In the genomic region with DNA sequence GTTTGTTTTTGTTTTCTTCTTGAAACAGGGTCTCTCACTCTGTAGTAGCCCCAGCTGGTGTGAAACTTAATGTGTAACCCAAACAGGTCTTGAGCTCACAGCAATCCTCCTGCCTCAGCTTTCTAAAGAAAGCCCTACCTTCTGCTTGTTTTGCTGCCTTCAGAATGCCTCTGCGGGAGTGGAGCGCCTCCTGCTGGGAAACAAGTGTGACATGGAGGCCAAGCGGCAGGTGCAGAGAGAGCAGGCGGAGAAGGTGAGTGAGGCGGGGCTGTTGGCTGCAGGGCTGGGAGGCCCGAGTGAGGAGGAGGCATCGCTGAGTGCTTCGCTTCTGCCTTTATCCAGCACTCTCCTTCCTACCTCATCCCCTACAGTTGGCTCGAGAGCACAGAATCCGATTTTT, we compare ENCODE assay signal across 24 mouse cellular contexts. TPM values are rescaled to one million over a fixed set of nuclear protein-coding genes. Genes with fewer than 3 reads are reported as not detected.
A peak's percentile ranks its signal among the peaks of the same experiment; 100 is the strongest.
DNase-seq lines count a peak whose midpoint lies in the region; ATAC-seq and TF ChIP-seq lines count a peak whose summit lies in the region.
"Had no signal": no experiment of that assay in that cellular context is flagged by ENCODE, and none has a peak within 500 bp of the region (broad histone marks: within the 10 kb centered on the region; RNA-seq: fewer than 3 reads in every experiment).

No protein-coding gene starts in this region.

- peak; percentile 34; the same call in 1 of the 2 replicates for TF ChIP-seq CTCF in liver, postnatal 0 days (IDR thresholded peaks at IDR 0.05; ENCODE audit: low read depth)
- TF ChIP-seq CTCF in MEL (IDR thresholded peaks at IDR 0.05 in 2 of 3, conservative IDR thresholded peaks at IDR 0.05 in 1 of 3; ENCODE audit: control insufficient read depth in 1 of 3, insufficient read depth in 1 of 3, low read depth in 2 of 3, low read length in 3 of 3, poor library complexity in 1 of 3, severe bottlenecking in 1 of 3): peak in 2 of 3 experiments; percentile 13 to 38; a peak in 3 of 6 replicates

- H3K36me3 ChIP-seq in liver, postnatal 0 days (replicated peaks; ENCODE audit: insufficient read depth, low read length): no peaks in the 10 kb centered on the region
- peaks cover 15% of the 10 kb centered on the region for H3K36me3 ChIP-seq in liver, embryonic 12.5 days
- peaks cover 0 to 18% of the 10 kb centered on the region in 2 experiments; a peak in 2 of 4 replicates for H3K36me3 ChIP-seq in MEL (ENCODE audit: control insufficient read depth in 1 of 2, insufficient read depth in 2 of 2, low read length in 2 of 2)

- ATAC-seq in CD4-positive, CD25-positive, alpha-beta regulatory T cell, adult 4 months: no peak
- no peak for ATAC-seq in liver, postnatal 0 days
- ATAC-seq in liver, embryonic 12.5 days: no peak
- ATAC-seq: forebrain, embryonic 13.5 days; forebrain, postnatal 0 days had no signal

- no peak for TF ChIP-seq POLR2A in MEL (IDR thresholded peaks at IDR 0.05; ENCODE audit: control insufficient read depth in 1 of 2, insufficient read depth in 1 of 2, low read depth in 1 of 2, low read length in 2 of 2, poor library complexity in 1 of 2)

- no peak overlapping the region for H3K4me2 ChIP-seq in liver, postnatal 0 days (ENCODE audit: low read depth, low read length)
- no peak overlapping the region for H3K4me2 ChIP-seq in liver, embryonic 12.5 days
- H3K4me2 ChIP-seq: embryonic facial prominence, embryonic 13.5 days; forebrain, embryonic 13.5 days; heart, embryonic 11.5 days; heart, embryonic 15.5 days; hindbrain, embryonic 14.5 days had no signal

- peaks cover 3% of the 10 kb centered on the region; the same call in 1 of the 2 replicates for H3K9me3 ChIP-seq in liver, postnatal 0 days (ENCODE audit: low read length)
- H3K9me3 ChIP-seq in liver, embryonic 12.5 days (replicated peaks): 0 out of 2 replicates have a peak, but pooled peaks cover 3% of the 10 kb centered on the region
- H3K9me3 ChIP-seq in MEL (replicated peaks; ENCODE audit: insufficient read depth, low read length): no peaks in the 10 kb centered on the region
- H3K9me3 ChIP-seq: embryonic facial prominence, embryonic 13.5 days; forebrain, embryonic 13.5 days; heart, embryonic 15.5 days had no signal

- no peak for TF ChIP-seq EP300 in liver, postnatal 0 days (IDR thresholded peaks at IDR 0.05; ENCODE audit: low read depth)
- no peak for TF ChIP-seq EP300 in MEL (IDR thresholded peaks at IDR 0.05; ENCODE audit: low read depth in 1 of 2, low read length in 2 of 2)

- H3K27ac ChIP-seq in liver, postnatal 0 days (ENCODE audit: low read depth): no peak overlapping the region
- H3K27ac ChIP-seq in liver, embryonic 12.5 days: no peak overlapping the region
- no peak overlapping the region for H3K27ac ChIP-seq in MEL (ENCODE audit: control insufficient read depth, low read depth, low read length)
- H3K27ac ChIP-seq: embryonic facial prominence, embryonic 13.5 days; forebrain, embryonic 13.5 days; heart, adult 2 months; heart, embryonic 15.5 days; hindbrain, embryonic 14.5 days had no signal

- no peaks in the 10 kb centered on the region for H3K27me3 ChIP-seq in liver, postnatal 0 days (ENCODE audit: insufficient read depth, low read length)
- 0 out of 2 replicates have a peak, but pooled peaks cover 7% of the 10 kb centered on the region for H3K27me3 ChIP-seq in liver, embryonic 12.5 days (replicated peaks)
- H3K27me3 ChIP-seq in MEL (ENCODE audit: control insufficient read depth in 1 of 2, insufficient read depth in 2 of 2, low read length in 2 of 2): no peaks in the 10 kb centered on the region
- H3K27me3 ChIP-seq: CH12.LX; embryonic facial prominence, embryonic 13.5 days; forebrain, embryonic 13.5 days; heart, embryonic 15.5 days had no signal

- WGBS in liver, postnatal 0 days (ENCODE audit: insufficient replicate concordance): 78% methylated on average over 10 of the region's 10 CpGs
- 76% methylated on average over 10 of the region's 10 CpGs for WGBS in liver, embryonic 12.5 days (ENCODE audit: insufficient replicate concordance)

- no peak overlapping the region for H3K9ac ChIP-seq in liver, postnatal 0 days (replicated peaks)
- no peak overlapping the region for H3K9ac ChIP-seq in liver, embryonic 12.5 days
- no peak overlapping the region for H3K9ac ChIP-seq in MEL (ENCODE audit: control insufficient read depth, low read depth, low read length, poor library complexity, severe bottlenecking)
- H3K9ac ChIP-seq: embryonic facial prominence, embryonic 13.5 days; forebrain, embryonic 13.5 days; forebrain, postnatal 0 days; heart, embryonic 15.5 days; hindbrain, embryonic 14.5 days had no signal

- peaks cover 17% of the 10 kb centered on the region for H3K4me1 ChIP-seq in liver, postnatal 0 days (ENCODE audit: insufficient read depth)
- H3K4me1 ChIP-seq in liver, embryonic 12.5 days: peaks cover 37% of the 10 kb centered on the region
- H3K4me1 ChIP-seq in MEL (ENCODE audit: control insufficient read depth in 1 of 2, insufficient read depth in 2 of 2, low read length in 2 of 2): peaks cover 21 to 22% of the 10 kb centered on the region in 2 experiments

- no peak overlapping the region for H3K4me3 ChIP-seq in liver, postnatal 0 days (ENCODE audit: low read depth, low read length)
- no peak overlapping the region for H3K4me3 ChIP-seq in liver, embryonic 12.5 days
- no peak overlapping the region for H3K4me3 ChIP-seq in MEL (ENCODE audit: control insufficient read depth in 1 of 2, insufficient read depth in 1 of 2, low read depth in 2 of 2, low read length in 2 of 2)
- H3K4me3 ChIP-seq: embryonic facial prominence, embryonic 13.5 days; forebrain, embryonic 13.5 days; heart, adult 2 months; heart, embryonic 15.5 days had no signal

- no peaks in the 10 kb centered on the region for H3K79me2 ChIP-seq in MEL (ENCODE audit: control insufficient read depth, insufficient read depth, low read length, poor library complexity)

- TF ChIP-seq RAD21 in MEL (IDR thresholded peaks at IDR 0.05; ENCODE audit: low read depth, low read length): no peak

- DNase-seq in CD4-positive, CD25-positive, alpha-beta regulatory T cell, adult 2 months (ENCODE audit: low read depth, low spot score): peak; percentile 31
- DNase-seq in liver, postnatal 0 days: no peak
- DNase-seq in MEL (ENCODE audit: low read depth, low spot score): no peak
- no peak for DNase-seq in adrenal gland, adult 8-10 months
- DNase-seq in right cerebral cortex, adult 18-20 months: no peak
- DNase-seq: adrenal gland, postnatal 14 days; B cell, adult 2 months; cerebellum, adult 18-20 months; cerebellum, adult 9-11 months; cerebellum, postnatal 36 days; forebrain, postnatal 0 days; gastrocnemius, postnatal 14 days; heart, adult 2 months; heart, postnatal 14 days had no signal

TF ChIP-seq in MEL, 35 proteins besides CTCF, POLR2A, EP300 and RAD21 (continues in another document):
- no peak for TF ChIP-seq USF1 (IDR thresholded peaks at IDR 0.05; ENCODE audit: low read depth, low read length)

RNA-seq across cellular contexts. Expression of a gene that starts 7.1 kb away (rescaled TPM):
- 10 to 100 TPM; 60.5 to 75.2 TPM for polyA plus RNA-seq in CD4-positive, CD25-positive, alpha-beta regulatory T cell, adult 4 months (2017; shearing (Covaris generic))
- polyA plus RNA-seq in liver, postnatal 0 days (2015; fragmentation: Nextera tagmentation; extraction: Ambion mirVana): 68.7 and 74.3 TPM in 2 replicates
- 64.9 and 66.4 TPM in 2 replicates for polyA plus RNA-seq in liver, embryonic 12.5 days (2016; fragmentation: Nextera tagmentation; extraction: Ambion mirVana)
- total RNA-seq in MEL (2012; rRNA removed): 76.0 and 107 TPM in 2 replicates
- 100 to 1,000 TPM in 1 of 2 experiments, not detected in 1; 103 TPM for polyA plus RNA-seq in MEL (2012; ENCODE audit: insufficient read depth in 1 of 2, insufficient read length in 2 of 2, low read depth in 1 of 2, low replicate concordance in 2 of 2, missing spikeins in 1 of 2)
- total RNA-seq in adrenal gland, adult 8-10 months (2022): 10 to 100 TPM; 64.2 to 76.1 (median 70.4) TPM

RNA-seq across cellular contexts. Expression of a gene that starts 10.8 kb away (rescaled TPM):
- under 1 TPM in 1 of 2 experiments, not detected in 1; 0.58 TPM for polyA plus RNA-seq in CD4-positive, CD25-positive, alpha-beta regulatory T cell, adult 4 months (2017; shearing (Covaris generic))
- polyA plus RNA-seq in liver, postnatal 0 days (2015; fragmentation: Nextera tagmentation; extraction: Ambion mirVana): 4.9 and 6.1 TPM in 2 replicates
- 8.3 and 8.6 TPM in 2 replicates for polyA plus RNA-seq in liver, embryonic 12.5 days (2016; fragmentation: Nextera tagmentation; extraction: Ambion mirVana)
- total RNA-seq in MEL (2012; rRNA removed): 4.3 and 5.1 TPM in 2 replicates
- polyA plus RNA-seq in MEL (2012; ENCODE audit: insufficient read depth in 1 of 2, insufficient read length in 2 of 2, low read depth in 1 of 2, low replicate concordance in 2 of 2, missing spikeins in 1 of 2): 1 to 10 TPM in 1 of 2 experiments, not detected in 1; 7.7 TPM
- 10 to 100 TPM; 28.8 to 42.4 (median 34.9) TPM for total RNA-seq in adrenal gland, adult 8-10 months (2022)

RNA-seq across cellular contexts. Expression of a gene that starts 10.9 kb away (rescaled TPM):
- 1,000 to 10,000 TPM; 7,118 to 8,557 TPM for polyA plus RNA-seq in CD4-positive, CD25-positive, alpha-beta regulatory T cell, adult 4 months (2017; shearing (Covaris generic))
- 821 and 885 TPM in 2 replicates for polyA plus RNA-seq in liver, postnatal 0 days (2015; fragmentation: Nextera tagmentation; extraction: Ambion mirVana)
- 777 and 835 TPM in 2 replicates for polyA plus RNA-seq in liver, embryonic 12.5 days (2016; fragmentation: Nextera tagmentation; extraction: Ambion mirVana)
- total RNA-seq in MEL (2012; rRNA removed): 5,481 and 6,504 TPM in 2 replicates
- polyA plus RNA-seq in MEL (2012; ENCODE audit: insufficient read depth in 1 of 2, insufficient read length in 2 of 2, low read depth in 1 of 2, low replicate concordance in 2 of 2, missing spikeins in 1 of 2): 1,000 to 10,000 TPM in 1 of 2 experiments, not detected in 1; 2,476 TPM
- 1,000 to 10,000 TPM; 1,658 to 2,346 (median 2,053) TPM for total RNA-seq in adrenal gland, adult 8-10 months (2022)

RNA-seq across cellular contexts. Expression of a gene that starts 19.0 kb away (rescaled TPM):
- under 1 TPM in 1 of 2 experiments, not detected in 1; 0.20 TPM for polyA plus RNA-seq in CD4-positive, CD25-positive, alpha-beta regulatory T cell, adult 4 months (2017; shearing (Covaris generic))
- 0.15 and 0.41 TPM in 2 replicates for polyA plus RNA-seq in liver, postnatal 0 days (2015; fragmentation: Nextera tagmentation; extraction: Ambion mirVana)
- 0.56 and 0.66 TPM in 2 replicates for polyA plus RNA-seq in liver, embryonic 12.5 days (2016; fragmentation: Nextera tagmentation; extraction: Ambion mirVana)
- 0.08 TPM in 1 of 2 replicates, not detected in the other for total RNA-seq in MEL (2012; rRNA removed)
- under 1 TPM in 1 of 2 experiments, not detected in 1; 0.07 TPM for polyA plus RNA-seq in MEL (2012; ENCODE audit: insufficient read depth in 1 of 2, insufficient read length in 2 of 2, low read depth in 1 of 2, low replicate concordance in 2 of 2, missing spikeins in 1 of 2)
- 1 to 10 TPM in 1 of 4 experiments, under 1 TPM in 3; 0.35 to 1.3 (median 0.63) TPM for total RNA-seq in adrenal gland, adult 8-10 months (2022)
- total RNA-seq: gastrocnemius, adult 18-20 months; heart, postnatal 14 days; hematopoietic stem cell, adult 5-6 weeks had no signal

RNA-seq across cellular contexts. Expression of a gene that starts 23.6 kb away (rescaled TPM):
- polyA plus RNA-seq in CD4-positive, CD25-positive, alpha-beta regulatory T cell, adult 4 months (2017; shearing (Covaris generic)): 10 to 100 TPM; 36.5 to 50.4 TPM
- 41.7 and 54.0 TPM in 2 replicates for polyA plus RNA-seq in liver, postnatal 0 days (2015; fragmentation: Nextera tagmentation; extraction: Ambion mirVana)
- 30.7 and 33.1 TPM in 2 replicates for polyA plus RNA-seq in liver, embryonic 12.5 days (2016; fragmentation: Nextera tagmentation; extraction: Ambion mirVana)
- total RNA-seq in MEL (2012; rRNA removed): 47.2 and 58.5 TPM in 2 replicates
- polyA plus RNA-seq in MEL (2012; ENCODE audit: insufficient read depth in 1 of 2, insufficient read length in 2 of 2, low read depth in 1 of 2, low replicate concordance in 2 of 2, missing spikeins in 1 of 2): 10 to 100 TPM; 61.7 to 80.5 TPM
- total RNA-seq in adrenal gland, adult 8-10 months (2022): 100 to 1,000 TPM; 129 to 172 (median 151) TPM
